Mouse (Mus musculus) kidney, adult 18-20 months (tissue): ENCODE measurements around the gene Gp5.

ENCODE experiments used
- DNase-seq: peaks from one replicate; pipeline ENCODE4 v3.0.0; 2021

Gene Gp5

GRCm38 (mm10) chr16:30278406-30278805, 32.2 kb downstream of the Gp5 start:
- no peak for DNase-seq

- DNase-seq, result no peak
Observed at GRCm38 (mm10) chr16:30275558-30276340, 34.8 kb downstream of the Gp5 start.

GRCm38 (mm10) chr16:30273065-30273464, 37.5 kb downstream of the Gp5 start:
- DNase-seq, result no peak

GRCm38 (mm10) chr16:30271941-30272595, 38.5 kb downstream of the Gp5 start:
- no peak for DNase-seq

- DNase-seq, result no peak
Observed at GRCm38 (mm10) chr16:30271223-30271761, 39.3 kb downstream of the Gp5 start.

- DNase-seq, result no peak
Observed at GRCm38 (mm10) chr16:30267359-30267758, 43.2 kb downstream of the Gp5 start, which contains the start of gene Cpn2. Gene Cpn2 (minus strand): TSS chr16:30267499.

GRCm38 (mm10) chr16:30266561-30266960, 44.0 kb downstream of the Gp5 start:
- no peak for DNase-seq

- no peak for DNase-seq
Observed at GRCm38 (mm10) chr16:30265611-30266010, 45.0 kb downstream of the Gp5 start.

GRCm38 (mm10) chr16:30263156-30263555, 47.4 kb downstream of the Gp5 start:
- no peak for DNase-seq

- peak; percentile 74 for DNase-seq
Observed at GRCm38 (mm10) chr16:30262664-30263063, 47.9 kb downstream of the Gp5 start.

GRCm38 (mm10) chr16:30262157-30262556, 48.4 kb downstream of the Gp5 start:
- no peak for DNase-seq

- no peak for DNase-seq
Observed at GRCm38 (mm10) chr16:30261341-30261740, 49.2 kb downstream of the Gp5 start.

GRCm38 (mm10) chr16:30260012-30260635, 50.5 kb downstream of the Gp5 start:
- peak; percentile 53 for DNase-seq

- no peak for DNase-seq
Observed at GRCm38 (mm10) chr16:30259444-30259843, 51.1 kb downstream of the Gp5 start.

GRCm38 (mm10) chr16:30258441-30258840, 52.1 kb downstream of the Gp5 start:
- DNase-seq, result no peak

GRCm38 (mm10) chr16:30257718-30258117, 52.9 kb downstream of the Gp5 start:
- no peak for DNase-seq
